Mouse (Mus musculus) adrenal gland, postnatal 36 days (tissue): Measurements from ENCODE around the gene Olfr467. TPM values are rescaled to one million over a fixed set of nuclear protein-coding genes. Genes with fewer than 3 reads are reported as not detected.
"Not testable (repeated sequence)": the region's sequence is repeated elsewhere in the genome, so short reads cannot be mapped to it uniquely, and the experiment has no call there.

Experiments used
- DNase-seq, 2 experiments: peaks; one replicate each; pipeline ENCODE4 v3.0.0; 2021; ENCODE audit warnings: mixed read lengths in 1 of 2
- long read RNA-seq, 2 experiments: library from polyadenylated mRNA; stranded (forward); transcript quantifications; one replicate each; pipeline ENCODE4 v2.0.0; 2021; ENCODE audit warnings: borderline sequencing depth in 2 of 2
- total RNA-seq, 2 experiments: library from RNA; stranded (reverse); gene quantifications; 2 replicates each; pipeline ENCODE4 v1.2.3; 2021

Gene Olfr467
- total RNA-seq: not detected
- long read RNA-seq, experiment 1: 0 reads
- long read RNA-seq, experiment 2: 0 reads

GRCm38 (mm10) chr7:107811963-107812362 lies at the start of gene Olfr467:
Gene Olfr467 (plus strand): TSS chr7:107812263.
- no peak for DNase-seq

GRCm38 (mm10) chr7:107770812-107771211 lies 41.3 kb upstream of the Olfr467 start:
- DNase-seq: no peak

GRCm38 (mm10) chr7:107778216-107778615 lies 33.8 kb upstream of the Olfr467 start:
- DNase-seq: no peak

DNA sequence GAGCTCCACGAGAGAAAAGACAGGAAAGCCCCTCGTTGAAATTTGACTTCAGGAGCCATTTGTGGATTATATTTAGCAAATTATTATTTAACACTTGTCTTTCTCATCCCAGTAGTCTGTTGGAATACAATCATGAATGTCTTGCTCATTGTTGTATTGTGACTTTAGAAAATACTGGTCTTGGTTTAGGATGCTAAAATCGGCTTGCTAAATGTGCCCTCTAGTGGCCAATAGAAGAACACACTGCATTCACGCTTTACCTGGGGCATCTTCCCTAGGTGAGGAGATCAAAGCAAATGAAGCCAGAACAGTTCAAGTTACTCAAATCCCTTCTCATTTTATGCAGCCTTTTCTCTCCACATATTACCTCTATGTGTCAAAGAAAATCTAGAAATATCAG lies 32.5 kb upstream of the Olfr467 start:
- DNase-seq: no peak

DNA sequence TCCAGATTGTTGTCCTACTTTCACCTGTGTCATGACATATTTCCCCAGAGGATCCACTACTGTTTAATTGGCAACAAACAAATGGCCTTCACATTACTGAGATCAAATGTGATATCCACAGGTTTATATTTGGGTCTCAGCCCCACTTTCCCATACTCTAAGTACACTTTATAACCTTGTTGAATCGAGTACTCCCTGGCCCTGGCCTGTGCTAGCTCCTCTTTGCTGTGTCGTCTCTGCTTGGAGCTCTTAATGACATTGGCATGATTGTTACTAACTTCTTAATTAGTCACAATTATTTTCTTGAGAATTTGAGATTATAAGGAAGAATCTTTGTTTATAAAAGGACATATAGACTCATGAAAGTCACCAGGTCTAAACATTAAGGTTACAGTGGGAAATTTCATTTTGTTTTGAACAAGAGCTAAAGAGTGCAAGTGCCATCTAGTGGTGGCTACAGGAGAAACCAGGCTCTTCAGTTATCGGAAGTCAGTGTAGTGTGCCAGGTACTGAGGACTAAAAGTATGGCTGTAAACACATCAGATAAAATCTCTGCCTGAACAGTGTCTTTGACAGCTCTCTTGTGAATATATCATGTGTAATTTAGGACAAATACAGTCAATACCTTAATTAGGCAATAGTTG lies 24.0 kb upstream of the Olfr467 start:
- DNase-seq: peak; percentile 0 to 9

GRCm38 (mm10) chr7:107796500-107796899 lies 15.6 kb upstream of the Olfr467 start:
- no peak for DNase-seq

GRCm38 (mm10) chr7:107801108-107801507 lies 11.0 kb upstream of the Olfr467 start, which contains the start of gene Ovch2:
Gene Ovch2 (minus strand): TSS chr7:107801208.
- no peak for DNase-seq

GRCm38 (mm10) chr7:107802138-107802537 lies 9.9 kb upstream of the Olfr467 start:
- no peak for DNase-seq

DNA sequence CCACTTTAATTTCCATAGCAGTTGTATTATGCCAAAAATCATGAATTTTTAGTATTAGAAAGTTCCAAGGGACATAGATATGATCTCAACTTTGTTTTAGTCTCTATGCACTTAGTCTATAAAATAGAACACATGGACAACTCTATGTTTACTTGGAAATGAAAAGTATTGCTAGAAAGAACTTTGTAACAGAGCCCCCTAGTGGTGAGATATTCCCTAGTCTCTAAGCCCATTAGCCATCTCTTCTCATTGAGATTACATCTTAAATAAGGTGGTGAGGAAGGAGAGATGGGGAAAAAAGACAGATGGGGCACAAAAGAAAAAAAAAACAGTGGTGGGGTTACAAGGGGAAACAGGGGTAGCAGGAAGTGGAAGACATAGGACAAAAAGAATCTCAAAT lies 7.4 kb downstream of the Olfr467 start:
- peak in 1 of 2 experiments; percentile 2 for DNase-seq

- not testable (repeated sequence) for DNase-seq
These were observed 11.8 kb downstream of the Olfr467 start for GRCm38 (mm10) chr7:107823867-107824266.

- DNase-seq: not testable (repeated sequence)
These were observed 13.4 kb downstream of the Olfr467 start, which contains the start of gene Olfr469 for GRCm38 (mm10) chr7:107825441-107825840. Gene Olfr469 (minus strand): TSS chr7:107825541.

DNA sequence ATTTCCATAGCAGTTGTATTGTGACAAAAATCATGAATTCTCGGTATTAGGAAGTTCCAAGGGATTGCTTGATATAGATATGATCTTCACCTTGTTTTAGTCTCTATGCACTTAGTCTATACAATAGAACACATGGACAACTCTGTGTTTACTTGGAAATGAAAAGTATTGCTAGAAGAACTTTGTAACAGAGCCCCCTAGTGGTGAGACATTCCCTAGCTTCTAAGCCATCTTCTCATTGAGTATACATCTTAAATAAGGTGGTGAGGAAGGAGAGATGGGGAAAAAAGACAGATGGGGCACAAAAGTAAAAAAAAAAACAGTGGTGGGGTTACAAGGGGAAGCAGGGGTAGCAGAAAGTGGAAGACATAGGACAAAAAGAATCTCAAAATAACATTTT lies 29.7 kb downstream of the Olfr467 start:
- DNase-seq: no peak

DNA sequence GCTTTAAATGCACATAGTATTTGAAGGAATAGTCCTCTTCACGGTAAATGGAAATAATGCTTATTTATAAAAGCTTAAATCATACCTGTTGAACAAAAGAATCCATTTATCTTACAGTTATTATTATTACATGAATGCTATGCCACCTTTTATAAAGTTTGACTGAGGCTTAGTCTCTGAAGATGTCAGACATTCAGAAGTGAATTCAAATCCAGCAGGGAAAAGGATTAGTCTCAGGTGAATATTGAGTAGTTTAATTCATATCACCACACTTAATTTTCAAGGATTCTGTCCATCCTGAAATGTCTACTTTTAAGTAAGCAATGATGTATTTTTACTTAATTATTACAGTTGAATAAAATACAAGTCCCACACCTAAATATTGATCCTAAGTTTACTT lies 35.3 kb downstream of the Olfr467 start, which contains the start of gene Olfr470:
TSS of gene Olfr470 (minus strand) at position 101 of the 400 bp plus-strand sequence.
- DNase-seq: not testable (repeated sequence)

Other genes with a start within 250 kb of the Olfr467 start
- gene Olfml1, start 244.8 kb upstream of the Olfr467 start, total RNA-seq: 1 to 10 TPM; 7.2 to 8.5 TPM
- gene Ppfibp2, start 217.1 kb upstream of the Olfr467 start, total RNA-seq: 1 to 10 TPM; 4.8 to 5.7 TPM
- gene 5330417H12Rik, start 187.1 kb upstream of the Olfr467 start, total RNA-seq: not detected
- gene Cyb5r2, start 54.2 kb upstream of the Olfr467 start, total RNA-seq: not detected
- gene Ovch2, start 11.1 kb upstream of the Olfr467 start, total RNA-seq: not detected
- not detected for gene Olfr469, start 13.3 kb downstream of the Olfr467 start, total RNA-seq
- gene Olfr470, start 35.2 kb downstream of the Olfr467 start, total RNA-seq: not detected
- not detected for gene Olfr472, start 85.6 kb downstream of the Olfr467 start, total RNA-seq
- not detected for gene Olfr473, start 118.2 kb downstream of the Olfr467 start, total RNA-seq
- not detected for gene Olfr474, start 142.4 kb downstream of the Olfr467 start, total RNA-seq
- not detected for gene Olfr476, start 152.5 kb downstream of the Olfr467 start, total RNA-seq
- gene Olfr477, start 174.4 kb downstream of the Olfr467 start, total RNA-seq: not detected
- not detected for gene Olfr478, start 221.7 kb downstream of the Olfr467 start, total RNA-seq
- not detected for gene Olfr479, start 238.4 kb downstream of the Olfr467 start, total RNA-seq